Mouse (Mus musculus) spleen, adult 2 months (tissue): ENCODE data around the gene Erv3. TPM values are rescaled to one million over a fixed set of nuclear protein-coding genes. Genes with fewer than 3 reads are reported as not detected.

ENCODE experiments used
- DNase-seq, 2 experiments: peaks; one replicate each; pipeline versions ENCODE4 v3.0.0 to v3.0.0-alpha.2; 2012 to 2021; ENCODE audit warnings: low spot score in 2 of 2, low read depth in 1 of 2
- H3K27ac ChIP-seq: fragments of 200-500 bp; 2 replicates; pipeline ENCODE4 v1.5.1; 2012; ENCODE audit warnings: low read length, inconsistent platforms; ENCODE audit not compliant: insufficient read depth
- H3K27me3 ChIP-seq: fragments of 200-500 bp; 2 replicates; pipeline ENCODE4 v1.6.1; 2012; ENCODE audit warnings: mild to moderate bottlenecking, moderate library complexity, low read length, inconsistent platforms; ENCODE audit not compliant: control insufficient read depth, insufficient read depth
- H3K36me3 ChIP-seq: fragments of 200-500 bp; 2 replicates; pipeline ENCODE4 v1.6.1; 2012; ENCODE audit warnings: mild to moderate bottlenecking, low read length, inconsistent platforms; ENCODE audit not compliant: control insufficient read depth, insufficient read depth
- H3K4me1 ChIP-seq: fragments of 200-500 bp; 2 replicates; pipeline ENCODE4 v1.6.1; 2011; ENCODE audit warnings: inconsistent platforms; ENCODE audit not compliant: control insufficient read depth, insufficient read depth, insufficient read length
- H3K4me3 ChIP-seq: fragments of 200-500 bp; 2 replicates; pipeline ENCODE4 v1.5.1; 2011; ENCODE audit warnings: mild to moderate bottlenecking, inconsistent platforms; ENCODE audit not compliant: insufficient read depth, insufficient read length; ENCODE audit errors: extremely low read depth
- CTCF ChIP-seq: fragments of 200-500 bp; IDR thresholded peaks from 2 replicates; pipeline ENCODE4 v1.5.1; 2011; ENCODE audit warnings: mild to moderate bottlenecking, inconsistent platforms; ENCODE audit not compliant: insufficient read depth, insufficient read length, insufficient replicate concordance; ENCODE audit errors: extremely low read depth
- POLR2A ChIP-seq: fragments of 200-500 bp; IDR thresholded peaks from 2 replicates; pipeline ENCODE4 v1.6.1; 2011; ENCODE audit warnings: low read depth, low read length, inconsistent platforms
- WGBS: fragments of 180-500 bp; shearing (Covaris S2); methylation state at CpG from one replicate; pipeline ENCODE4 v1.1.7; 2018; 5-methylcytosine and 5-hydroxymethylcytosine counted together
- polyA plus RNA-seq: library from polyadenylated mRNA; depleted of rRNA; stranded (reverse); fragments of >200 nt; gene quantifications from 2 replicates; pipeline ENCODE4 v1.2.3, GENCODE M21; 2012

Gene Erv3
- polyA plus RNA-seq, 1 experiment: not detected

DNA sequence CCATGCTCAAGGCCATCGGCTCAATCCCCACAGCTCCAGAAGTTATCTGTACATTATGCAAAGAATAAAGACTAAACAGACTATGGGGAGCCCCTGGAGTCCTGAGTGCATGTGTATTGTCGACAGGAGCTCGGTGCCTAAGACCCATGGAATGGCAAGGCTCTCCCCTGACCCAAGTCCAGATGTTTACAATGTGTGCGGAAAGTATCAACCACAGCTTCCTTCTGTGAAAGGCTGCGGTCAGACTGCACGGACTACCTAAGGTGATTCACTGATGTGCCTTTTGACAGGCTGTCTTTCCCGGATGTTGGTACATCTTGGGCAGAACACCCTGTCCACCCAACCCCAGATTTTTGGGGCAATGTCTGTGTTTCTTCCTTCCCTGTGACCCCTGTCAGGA lies 28.7 kb upstream of the Erv3 start:
- H3K36me3 ChIP-seq: no peaks in the 10 kb centered on the region
- H3K4me1 ChIP-seq: no peaks in the 10 kb centered on the region; the same call in 1 of the 2 replicates
- no peaks in the 10 kb centered on the region for H3K27me3 ChIP-seq
- H3K4me3 ChIP-seq: no peak overlapping the region
- H3K27ac ChIP-seq: no peak overlapping the region
- DNase-seq: peak in 1 of 2 experiments; percentile 8
- TF ChIP-seq POLR2A (no peak), CTCF (no peak)
- 13% methylated on average over 7 of the region's 7 CpGs for WGBS

DNA sequence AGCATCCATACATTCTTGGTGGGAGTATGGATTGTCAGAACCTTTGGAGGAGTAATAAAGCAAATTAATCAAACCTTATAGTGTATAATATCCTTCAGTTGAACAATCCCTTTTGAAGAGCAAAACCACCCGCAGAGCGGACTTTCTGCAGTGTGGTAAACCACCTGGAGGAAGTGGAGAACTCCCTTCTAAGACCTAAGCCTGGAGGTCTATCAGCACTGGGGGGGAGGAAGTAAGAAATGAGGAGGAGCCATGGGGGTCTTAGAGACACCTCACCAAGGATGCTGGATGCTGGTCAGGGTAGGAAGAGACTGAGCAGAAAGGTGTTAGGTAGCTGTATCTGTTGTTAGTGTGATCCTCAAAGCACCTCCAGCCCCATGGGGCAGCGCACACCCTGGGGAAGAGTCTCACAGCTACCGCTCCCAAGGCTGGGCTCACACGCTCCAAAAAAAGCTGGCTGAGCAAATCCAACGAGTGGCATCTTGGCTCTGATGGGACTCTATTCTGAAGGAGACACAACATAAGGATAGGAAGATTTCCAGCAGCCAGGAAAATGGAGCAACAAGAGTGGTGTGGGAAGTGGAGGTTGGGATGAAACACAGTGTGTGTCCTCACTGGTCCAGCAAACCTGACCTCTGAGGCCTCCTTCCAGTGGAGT lies 27.1 kb upstream of the Erv3 start:
- Histone ChIP-seq H3K4me3 (no peak overlapping the region), H3K4me1 (no peaks in the 10 kb centered on the region; the same call in 1 of the 2 replicates), H3K36me3 (no peaks in the 10 kb centered on the region), H3K27me3 (no peaks in the 10 kb centered on the region), H3K27ac (no peak overlapping the region)
- 30% methylated on average over 6 of the region's 6 CpGs for WGBS
- no peak for DNase-seq
- no peak for TF ChIP-seq CTCF
- no peak for TF ChIP-seq POLR2A

DNA sequence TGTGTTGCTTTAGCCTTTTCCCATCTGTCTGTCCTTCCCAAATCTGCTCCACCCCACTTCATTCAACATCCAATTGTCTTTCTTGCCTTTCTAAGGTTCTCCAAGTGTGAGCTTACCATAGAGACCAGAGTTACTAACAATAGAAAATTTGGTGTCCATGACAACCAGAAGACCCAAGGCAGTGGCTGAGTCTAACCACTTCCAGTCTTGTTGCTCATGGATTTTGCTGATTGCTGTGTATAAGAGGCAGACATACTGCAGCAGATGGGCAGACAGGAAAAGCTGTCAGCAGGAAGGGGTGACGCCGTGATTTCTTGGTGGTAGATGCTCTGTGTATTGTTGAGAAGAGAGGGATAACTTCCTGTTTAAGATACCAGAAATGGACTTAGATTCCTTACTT lies 23.6 kb upstream of the Erv3 start:
- no peaks in the 10 kb centered on the region for H3K36me3 ChIP-seq
- DNase-seq: no peak
- TF ChIP-seq CTCF: no peak
- TF ChIP-seq POLR2A: no peak
- no peaks in the 10 kb centered on the region for H3K27me3 ChIP-seq
- H3K4me1 ChIP-seq: no peaks in the 10 kb centered on the region; the same call in 1 of the 2 replicates
- no peak overlapping the region for H3K4me3 ChIP-seq
- H3K27ac ChIP-seq: no peak overlapping the region
- WGBS: 12% methylated on average over 2 of the region's 2 CpGs

DNA sequence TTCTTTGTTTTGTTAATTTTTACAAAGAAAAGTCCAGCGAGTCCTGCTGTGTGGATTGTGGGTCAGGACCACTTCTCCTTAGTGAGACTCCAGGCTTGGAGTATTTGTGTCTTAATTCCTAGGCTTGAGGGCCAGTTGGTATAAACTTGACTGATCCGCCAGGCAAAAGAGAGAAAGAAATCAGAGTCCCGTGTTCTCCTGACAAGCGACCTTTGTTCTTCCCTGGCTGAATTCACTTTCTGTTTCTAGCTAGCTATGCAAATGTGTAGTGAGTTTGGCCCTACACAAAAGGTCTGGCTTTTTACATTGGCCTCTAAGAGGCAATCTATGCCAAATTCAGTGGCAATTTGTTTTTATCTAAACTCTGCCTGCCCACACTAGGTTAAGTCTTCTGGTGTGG lies 22.2 kb upstream of the Erv3 start:
- no peak overlapping the region for H3K27ac ChIP-seq
- H3K27me3 ChIP-seq: no peaks in the 10 kb centered on the region
- 70% methylated on average over 4 of the region's 4 CpGs for WGBS
- H3K4me1 ChIP-seq: no peaks in the 10 kb centered on the region
- H3K4me3 ChIP-seq: no peak overlapping the region
- H3K36me3 ChIP-seq: no peaks in the 10 kb centered on the region
- DNase-seq: no peak
- no peak for TF ChIP-seq POLR2A
- no peak for TF ChIP-seq CTCF

DNA sequence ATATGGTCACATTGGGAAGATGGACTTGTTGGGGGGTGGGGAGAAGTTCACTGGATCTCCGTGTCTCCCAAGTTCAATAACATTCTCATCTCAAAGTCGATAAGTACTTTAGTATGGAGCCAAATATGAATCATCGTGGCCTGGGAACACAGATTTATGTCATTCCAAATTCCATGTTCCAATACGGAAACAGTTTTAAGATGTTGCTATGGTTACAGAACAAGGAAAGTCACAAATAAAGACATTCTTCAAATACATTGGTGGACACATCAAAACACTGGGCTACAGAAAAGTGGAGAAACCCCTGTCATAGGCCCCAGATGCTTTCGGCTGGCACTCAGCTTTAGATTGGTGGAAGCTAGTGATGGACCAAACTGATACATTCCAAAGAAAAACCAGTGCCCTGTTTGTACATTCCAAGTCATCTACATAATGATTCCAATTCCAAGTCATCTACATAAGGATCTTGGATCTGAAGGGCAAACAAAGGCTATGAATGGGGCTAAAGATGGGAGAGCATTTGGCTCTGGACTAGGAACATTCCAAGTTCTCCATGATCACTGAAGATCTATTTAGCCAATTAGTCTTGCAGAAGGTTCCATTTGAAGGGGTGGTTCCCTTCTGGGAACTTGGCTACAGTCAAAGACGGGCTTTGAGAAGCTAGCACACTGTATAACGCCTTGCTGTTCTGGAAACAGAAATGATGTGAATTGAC lies 17.2 kb upstream of the Erv3 start:
- 92% methylated on average over 7 of the region's 7 CpGs for WGBS
- H3K36me3 ChIP-seq: no peaks in the 10 kb centered on the region
- H3K4me3 ChIP-seq: no peak overlapping the region
- H3K27me3 ChIP-seq: no peaks in the 10 kb centered on the region
- DNase-seq: no peak
- H3K27ac ChIP-seq: no peak overlapping the region
- TF ChIP-seq POLR2A (no peak), CTCF (no peak)
- H3K4me1 ChIP-seq: no peaks in the 10 kb centered on the region

DNA sequence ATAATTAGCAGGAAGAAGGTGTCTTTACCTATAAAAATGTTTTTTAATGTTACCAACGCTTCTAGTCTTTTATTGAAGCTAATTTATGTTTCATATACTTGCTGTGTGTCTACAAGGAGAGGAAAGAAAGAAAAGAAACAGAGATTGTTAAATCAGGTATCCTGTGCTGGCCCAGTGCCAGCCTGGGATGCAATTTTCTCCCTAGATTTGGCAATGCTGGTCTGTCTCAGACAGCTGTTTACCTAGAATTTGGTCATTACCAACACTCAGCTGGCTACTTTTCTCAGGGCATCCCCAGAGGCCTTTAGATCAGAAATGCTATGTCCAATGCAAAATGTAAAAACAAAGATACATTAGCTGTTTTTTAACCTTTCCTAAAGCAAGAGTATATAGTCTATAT lies 13.8 kb upstream of the Erv3 start:
- WGBS: 88% methylated on average over 1 of the region's 1 CpGs
- no peak for DNase-seq
- Histone ChIP-seq H3K27ac (no peak overlapping the region), H3K36me3 (no peaks in the 10 kb centered on the region), H3K4me1 (no peaks in the 10 kb centered on the region), H3K4me3 (no peak overlapping the region), H3K27me3 (no peaks in the 10 kb centered on the region)
- TF ChIP-seq CTCF: no peak
- TF ChIP-seq POLR2A: no peak

DNA sequence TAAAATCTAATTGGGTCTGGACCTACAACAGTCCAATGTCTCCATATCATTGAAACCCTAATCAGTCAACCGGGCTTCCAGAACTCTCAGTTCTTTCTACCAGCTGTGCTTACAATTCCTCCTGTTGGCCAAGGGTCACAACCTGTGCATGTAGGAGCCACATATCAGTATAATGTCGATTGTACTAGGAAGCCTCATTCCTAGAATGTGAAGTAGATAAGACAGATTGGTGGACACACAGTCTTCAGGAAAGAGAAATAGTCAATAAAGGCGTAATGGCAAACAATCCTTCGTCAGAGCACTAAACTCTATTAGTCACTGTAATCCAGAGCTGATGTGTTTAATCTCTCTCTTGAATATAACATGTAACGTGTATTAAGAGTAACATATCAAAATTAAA lies 9.4 kb upstream of the Erv3 start:
- no peaks in the 10 kb centered on the region for H3K36me3 ChIP-seq
- H3K4me3 ChIP-seq: no peak overlapping the region
- no peaks in the 10 kb centered on the region for H3K27me3 ChIP-seq
- DNase-seq: no peak
- TF ChIP-seq POLR2A (no peak), CTCF (no peak)
- no peaks in the 10 kb centered on the region for H3K4me1 ChIP-seq
- WGBS: 95% methylated on average over 5 of the region's 5 CpGs
- H3K27ac ChIP-seq: no peak overlapping the region
